Mouse (Mus musculus) embryonic facial prominence, embryonic 12.5 days (tissue): Measurements from ENCODE around the gene Gadd45gip1. TPM values are rescaled to one million over a fixed set of nuclear protein-coding genes. Genes with fewer than 3 reads are reported as not detected.

Source experiments
- ATAC-seq: fragments of 200-750 bp; cut with Nextera tagmentation; 2 replicates; pipeline ENCODE4 v1.8.0; 2017; ENCODE audit not compliant: insufficient number of reproducible peaks, insufficient read depth, low FRiP score, low TSS enrichment
- H3K27ac ChIP-seq: fragments of 300-500 bp; sonication (generic); 2 replicates; pipeline ENCODE4 v1.5.1; 2016; ENCODE audit warnings: mild to moderate bottlenecking
- H3K27me3 ChIP-seq: fragments of 300-500 bp; sonication (generic); 2 replicates; pipeline ENCODE4 v1.6.1; 2016; ENCODE audit warnings: mild to moderate bottlenecking, moderate library complexity
- H3K36me3 ChIP-seq: fragments of 300-500 bp; sonication (generic); 2 replicates; pipeline ENCODE4 v1.6.1; 2016; ENCODE audit warnings: mild to moderate bottlenecking
- H3K4me1 ChIP-seq: fragments of 300-500 bp; sonication (generic); 2 replicates; pipeline ENCODE4 v1.6.1; 2016
- H3K4me2 ChIP-seq: fragments of 300-500 bp; sonication (generic); replicated peaks from 2 replicates; pipeline ENCODE4 v1.6.1; 2016; ENCODE audit warnings: mild to moderate bottlenecking, moderate library complexity
- H3K4me3 ChIP-seq: fragments of 300-500 bp; sonication (generic); 2 replicates; pipeline ENCODE4 v1.5.1; 2016; ENCODE audit warnings: mild to moderate bottlenecking
- H3K9ac ChIP-seq: fragments of 300-500 bp; sonication (generic); 2 replicates; pipeline ENCODE4 v1.6.1; 2016; ENCODE audit warnings: mild to moderate bottlenecking, moderate library complexity
- H3K9me3 ChIP-seq: fragments of 300-500 bp; sonication (generic); 2 replicates; pipeline ENCODE4 v1.6.1; 2016; ENCODE audit warnings: mild to moderate bottlenecking, moderate library complexity
- WGBS: fragments of 180-500 bp; shearing (Covaris S2); methylation state at CpG from one replicate; pipeline ENCODE4 v1.1.7; 2016; 5-methylcytosine and 5-hydroxymethylcytosine counted together
- polyA plus RNA-seq: library from polyadenylated mRNA; unstranded; fragments of >200 nt; fragmentation: Nextera tagmentation; extraction: Ambion mirVana; gene quantifications from 2 replicates; pipeline ENCODE4 v1.2.1, GENCODE M21; 2016

The Gadd45gip1 gene
- polyA plus RNA-seq, 1 experiment from 2014 or later: 46.7 TPM

- Histone ChIP-seq H3K4me3 (no peak overlapping the region), H3K36me3 (peaks cover 55% of the 10 kb centered on the region), H3K4me1 (peaks cover 33% of the 10 kb centered on the region), H3K9ac (no peak overlapping the region), H3K27ac (no peak overlapping the region), H3K9me3 (no peaks in the 10 kb centered on the region), H3K4me2 (no peak overlapping the region), H3K27me3 (no peaks in the 10 kb centered on the region)
- WGBS: 80% methylated on average over 10 of the region's 10 CpGs
- no peak for ATAC-seq
Observed at GRCm38 (mm10) chr8:84834866-84835855, 3.8 kb downstream of the Gadd45gip1 start.

- WGBS: 38% methylated on average over 8 of the region's 8 CpGs
- Histone ChIP-seq H3K4me3 (no peak overlapping the region), H3K36me3 (peaks cover 66% of the 10 kb centered on the region), H3K9ac (peak overlapping the region; percentile 6; the same call in 1 of the 2 replicates), H3K9me3 (no peaks in the 10 kb centered on the region), H3K4me2 (0 out of 2 replicates have a peak overlapping the region, but pooled peaks have one; percentile 9), H3K27me3 (no peaks in the 10 kb centered on the region), H3K4me1 (peaks cover 33% of the 10 kb centered on the region), H3K27ac (peak overlapping the region; percentile 79)
- ATAC-seq: no peak
Observed at GRCm38 (mm10) chr8:84837149-84837911, 6.0 kb downstream of the Gadd45gip1 start.

DNA sequence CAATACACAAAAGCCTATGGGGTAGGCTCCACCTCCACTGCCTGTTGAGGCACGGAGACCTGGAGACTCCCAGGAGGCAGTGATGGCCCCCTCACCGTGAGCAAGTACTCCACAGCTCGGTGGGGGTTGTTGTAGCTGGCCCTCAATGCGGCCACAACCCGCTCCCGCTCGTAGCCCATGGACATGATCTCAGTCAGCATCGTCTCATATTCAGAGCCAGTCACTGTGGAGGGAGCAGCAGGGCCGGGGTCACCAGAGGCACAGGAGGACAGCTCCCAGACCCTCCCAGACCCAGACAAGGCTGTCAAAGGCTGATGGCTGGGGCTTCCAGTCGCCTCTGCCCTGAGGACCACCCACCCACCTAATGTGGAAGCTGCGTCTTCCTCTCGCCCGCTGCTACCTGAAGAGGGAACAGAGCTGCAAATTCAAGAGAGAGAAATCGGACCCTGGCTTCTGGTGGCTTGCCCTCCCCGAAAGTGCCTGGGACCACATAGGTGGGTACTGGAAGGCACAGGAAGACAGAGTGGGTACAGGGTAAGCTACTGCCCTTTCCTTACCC, 6.7 kb downstream of the Gadd45gip1 start:
- Histone ChIP-seq H3K4me3 (no peak overlapping the region), H3K36me3 (peaks cover 73% of the 10 kb centered on the region), H3K27me3 (no peaks in the 10 kb centered on the region), H3K9ac (peak overlapping the region; percentile 6; the same call in 1 of the 2 replicates), H3K27ac (peak overlapping the region; percentile 79; the same call in 1 of the 2 replicates), H3K9me3 (no peaks in the 10 kb centered on the region), H3K4me2 (no peak overlapping the region), H3K4me1 (peaks cover 32% of the 10 kb centered on the region)
- ATAC-seq: no peak
- WGBS: 77% methylated on average over 15 of the region's 15 CpGs

DNA sequence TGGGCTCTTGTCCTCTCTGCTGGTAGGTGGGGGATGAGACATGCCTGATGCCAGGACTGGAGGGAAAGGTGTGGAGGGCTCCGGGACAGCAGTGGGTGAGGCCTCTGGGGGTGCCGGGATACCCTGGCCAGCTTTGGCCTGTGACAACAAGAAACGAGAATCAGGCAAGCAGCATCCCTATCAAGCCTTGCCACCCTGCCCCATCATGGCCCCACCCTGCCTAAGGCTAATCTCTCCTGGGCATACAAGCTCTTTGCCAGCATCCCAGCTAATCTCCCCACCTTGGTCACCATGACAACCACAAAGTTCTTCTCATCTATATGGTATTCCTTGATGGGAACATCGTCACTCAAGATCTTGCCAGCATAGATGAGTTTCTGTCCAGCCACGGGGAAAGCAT, 7.2 kb downstream of the Gadd45gip1 start:
- no peak for ATAC-seq
- Histone ChIP-seq H3K4me2 (no peak overlapping the region), H3K9me3 (no peaks in the 10 kb centered on the region), H3K9ac (no peak overlapping the region), H3K36me3 (peaks cover 78% of the 10 kb centered on the region), H3K27me3 (no peaks in the 10 kb centered on the region), H3K4me3 (no peak overlapping the region), H3K4me1 (peaks cover 35% of the 10 kb centered on the region), H3K27ac (no peak overlapping the region)
- 88% methylated on average over 5 of the region's 5 CpGs for WGBS

DNA sequence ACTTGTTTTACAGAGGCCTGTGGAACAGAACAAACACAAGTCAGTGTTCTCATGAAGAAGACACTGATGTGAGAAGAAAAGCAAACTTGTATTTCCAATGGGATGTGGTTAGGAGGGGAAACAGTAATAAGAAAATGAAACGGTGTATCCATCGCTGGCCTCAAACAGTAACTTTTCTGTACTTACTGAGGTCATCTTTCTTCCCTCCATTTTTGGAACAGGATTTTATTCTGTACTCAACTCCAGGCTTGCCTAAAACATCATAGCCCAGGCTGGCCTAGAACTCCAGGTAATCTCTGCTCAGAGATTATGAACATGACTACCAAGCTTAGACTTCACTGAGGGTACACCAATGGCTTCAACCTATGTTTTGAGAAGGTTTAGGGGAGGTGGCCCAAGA, 8.1 kb downstream of the Gadd45gip1 start:
- peak overlapping the region; percentile 85; the same call in 1 of the 2 replicates for H3K9ac ChIP-seq
- H3K4me3 ChIP-seq: peak overlapping the region; percentile 88
- H3K9me3 ChIP-seq: no peaks in the 10 kb centered on the region
- H3K4me1 ChIP-seq: peaks cover 43% of the 10 kb centered on the region
- no peak overlapping the region for H3K27ac ChIP-seq
- no peaks in the 10 kb centered on the region for H3K27me3 ChIP-seq
- peak overlapping the region; percentile 67 for H3K4me2 ChIP-seq
- peaks cover 78% of the 10 kb centered on the region for H3K36me3 ChIP-seq
- 94% methylated on average over 2 of the region's 2 CpGs for WGBS
- no peak for ATAC-seq

DNA sequence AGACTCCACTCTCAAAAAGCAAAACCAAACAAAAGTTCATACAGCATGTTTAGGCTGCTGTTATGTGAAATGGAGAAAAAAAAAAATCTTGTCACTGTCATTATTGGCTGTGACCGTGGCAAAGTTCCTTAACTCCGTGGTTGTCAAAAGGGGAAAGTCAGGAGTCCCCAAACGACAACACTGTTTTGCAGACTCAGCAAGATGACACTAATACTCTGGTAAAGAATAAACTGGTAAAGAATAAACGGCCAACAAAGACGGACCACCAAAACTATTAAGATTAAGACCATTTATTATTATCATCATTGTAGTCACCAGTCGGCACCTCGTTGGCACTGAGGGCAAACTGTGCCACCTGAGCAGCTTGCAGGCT, 8.5 kb downstream of the Gadd45gip1 start:
- ATAC-seq: no peak
- H3K36me3 ChIP-seq: peaks cover 78% of the 10 kb centered on the region
- 4% methylated on average over 7 of the region's 7 CpGs for WGBS
- peak overlapping the region; percentile 92 for H3K27ac ChIP-seq
- H3K9me3 ChIP-seq: no peaks in the 10 kb centered on the region
- peak overlapping the region; percentile 67 for H3K4me2 ChIP-seq
- peaks cover 48% of the 10 kb centered on the region for H3K4me1 ChIP-seq
- peak overlapping the region; percentile 85 for H3K9ac ChIP-seq
- no peaks in the 10 kb centered on the region for H3K27me3 ChIP-seq
- H3K4me3 ChIP-seq: peak overlapping the region; percentile 88

GRCm38 (mm10) chr8:84840248-84840999, 9.1 kb downstream of the Gadd45gip1 start, which contains the start of gene Rad23a:
TSS of gene Rad23a (minus strand) at chr8:84840665.
- Histone ChIP-seq H3K4me2 (peak within 1 kb of the TSS; percentile 67), H3K36me3 (peaks cover 80% of the 10 kb centered on the region), H3K4me1 (peaks cover 52% of the 10 kb centered on the region), H3K4me3 (peak within 1 kb of the TSS; percentile 88), H3K9me3 (no peaks in the 10 kb centered on the region), H3K9ac (peak within 1 kb of the TSS; percentile 85), H3K27me3 (no peaks in the 10 kb centered on the region), H3K27ac (peak within 1 kb of the TSS; percentile 92)
- ATAC-seq: peak; percentile 89
- under 1% methylated on average over 52 of the region's 55 CpGs for WGBS

- Histone ChIP-seq H3K4me1 (peaks cover 48% of the 10 kb centered on the region), H3K4me2 (no peak overlapping the region), H3K27me3 (no peaks in the 10 kb centered on the region), H3K27ac (no peak overlapping the region), H3K9me3 (no peaks in the 10 kb centered on the region), H3K9ac (no peak overlapping the region), H3K36me3 (peaks cover 69% of the 10 kb centered on the region), H3K4me3 (no peak overlapping the region)
- 74% methylated on average over 1 of the region's 1 CpGs for WGBS
- no peak for ATAC-seq
Observed at GRCm38 (mm10) chr8:84841514-84841913, 10.2 kb downstream of the Gadd45gip1 start.

DNA sequence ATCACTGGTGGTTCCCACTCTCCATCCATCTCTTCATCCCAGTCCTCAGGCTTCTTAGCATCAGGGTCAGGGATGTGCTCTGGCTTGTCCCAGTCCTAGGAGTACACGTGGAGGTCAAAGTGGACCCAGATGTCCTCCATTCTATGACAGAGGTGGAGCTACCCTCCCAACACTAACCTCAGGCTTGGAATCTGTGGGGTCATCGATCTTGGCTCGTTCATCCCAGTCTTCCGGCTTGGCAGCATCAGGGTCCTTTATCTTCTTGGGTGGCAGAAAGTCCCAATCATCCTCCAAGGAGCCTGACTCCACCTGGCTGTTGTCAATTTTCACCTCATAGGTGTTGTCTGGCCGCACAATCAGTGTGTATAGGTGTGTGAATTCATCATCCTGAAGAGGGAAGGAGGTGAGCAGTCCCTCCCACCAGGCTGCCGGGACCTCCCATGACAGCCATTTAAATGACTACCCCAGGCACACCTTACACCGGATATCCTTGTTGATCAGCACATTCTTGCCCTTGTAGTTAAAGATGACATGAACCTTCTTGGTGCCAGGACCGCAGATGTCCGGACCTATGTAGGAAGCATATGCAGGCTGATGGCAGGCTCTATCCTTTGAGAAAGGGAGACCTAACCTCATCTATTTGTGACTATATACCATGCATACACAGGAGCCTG, 13.2 kb downstream of the Gadd45gip1 start:
- WGBS: 80% methylated on average over 9 of the region's 9 CpGs

DNA sequence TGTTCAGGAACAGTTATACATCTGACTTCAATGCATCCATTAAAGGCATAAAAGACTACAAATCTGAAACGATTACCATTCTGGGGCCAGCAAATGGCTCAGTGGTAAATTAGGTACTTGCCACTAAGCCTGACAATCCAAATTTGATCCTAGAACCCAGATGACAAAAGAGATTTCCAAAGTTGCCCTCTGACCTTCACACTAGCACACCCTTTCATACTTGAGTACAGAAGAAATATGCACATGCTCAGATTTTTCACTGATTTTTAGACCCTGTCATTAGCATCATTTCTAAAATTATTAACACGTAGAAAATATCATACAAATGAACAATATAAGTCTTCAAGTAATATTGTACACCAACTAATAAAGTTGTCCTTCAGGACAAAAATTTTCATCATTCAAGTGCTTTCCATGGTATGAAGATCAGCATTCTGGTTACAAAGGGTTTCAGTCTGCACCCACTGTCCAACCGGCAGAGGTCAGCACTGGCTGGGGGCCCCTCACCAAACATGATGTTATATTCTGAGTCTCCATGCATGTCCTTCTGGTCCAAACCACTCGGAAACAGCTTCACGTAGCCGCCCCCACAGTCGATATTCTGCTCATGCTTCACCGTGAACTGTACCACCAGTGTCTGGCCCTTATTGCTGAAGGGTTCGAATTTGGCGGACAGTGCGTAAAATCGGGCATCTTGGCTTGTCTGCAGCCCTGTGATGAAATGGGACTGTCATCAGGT, 14.2 kb downstream of the Gadd45gip1 start:
- Histone ChIP-seq H3K27ac (peak overlapping the region; percentile 79), H3K9me3 (no peaks in the 10 kb centered on the region), H3K27me3 (no peaks in the 10 kb centered on the region), H3K36me3 (peaks cover 42% of the 10 kb centered on the region), H3K4me3 (peak overlapping the region; percentile 93), H3K4me1 (peaks cover 30% of the 10 kb centered on the region), H3K9ac (peak overlapping the region; percentile 91), H3K4me2 (peak overlapping the region; percentile 76)
- ATAC-seq: no peak
- 18% methylated on average over 12 of the region's 12 CpGs for WGBS

More for the DNA sequence above, 13.2 kb downstream of the Gadd45gip1 start:
- Histone ChIP-seq H3K4me1 (peaks cover 33% of the 10 kb centered on the region), H3K9me3 (no peaks in the 10 kb centered on the region), H3K36me3 (peaks cover 42% of the 10 kb centered on the region), H3K27me3 (no peaks in the 10 kb centered on the region), H3K9ac (peak overlapping the region; percentile 91), H3K27ac (peak overlapping the region; percentile 57; the same call in 1 of the 2 replicates), H3K4me3 (peak overlapping the region; percentile 93), H3K4me2 (peak overlapping the region; percentile 76)
- ATAC-seq: no peak
